Mouse (Mus musculus): ENCODE results near the gene Tnfrsf13c.

DNA sequence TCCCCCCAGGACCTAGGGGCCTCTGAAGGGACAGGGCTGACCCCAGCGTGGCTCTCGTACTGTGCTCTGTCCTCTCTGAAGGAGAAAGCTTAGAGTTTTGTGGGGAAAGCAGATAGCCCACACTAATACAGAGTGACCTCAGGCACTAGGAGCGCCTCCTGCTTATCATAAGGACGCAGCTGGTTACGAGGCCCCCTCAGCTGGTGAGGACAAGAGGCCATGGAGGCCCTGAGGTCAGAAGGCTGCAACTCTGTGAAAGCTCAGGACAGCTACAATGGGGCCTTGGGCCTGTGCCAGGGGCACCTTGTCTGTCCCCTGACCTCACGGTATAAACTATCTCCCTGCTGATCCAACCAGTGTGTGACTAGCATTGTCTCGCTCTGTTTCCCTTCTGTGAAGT, 40.0 kb downstream of the Tnfrsf13c start:
- TF ChIP-seq GATA1 (IDR thresholded peaks at IDR 0.05; ENCODE audit: low read length) (peak; percentile 77), TAL1 (IDR thresholded peaks at IDR 0.05; ENCODE audit: low read length) (peak; percentile 97)

Data from erythroblast, embryonic 14.5 days (primary cell).